Mouse (Mus musculus) lung, adult 2 months (tissue): ENCODE data around the gene Chst14.

ENCODE experiments used
- CTCF ChIP-seq: fragments of 200-500 bp; IDR thresholded peaks from 2 replicates; pipeline ENCODE4 v1.5.1; 2011; ENCODE audit warnings: mild to moderate bottlenecking, low read length, control low read depth; ENCODE audit not compliant: insufficient read depth
- POLR2A ChIP-seq: fragments of 200-500 bp; IDR thresholded peaks from 2 replicates; pipeline ENCODE4 v1.6.1; 2011; ENCODE audit warnings: low read depth, mild to moderate bottlenecking, control low read depth, low read length, borderline replicate concordance; ENCODE audit errors: extremely low read depth

GRCm38 (mm10) chr2:118882840-118883679, 43.2 kb upstream of the Chst14 start:
- TF ChIP-seq CTCF, result peak; percentile 85
- no peak for TF ChIP-seq POLR2A
